Mouse (Mus musculus) heart, adult 2 months (tissue): Measurements from ENCODE around the gene Unc13d.

Experiments
- CTCF ChIP-seq: fragments of 200-600 bp; IDR thresholded peaks from 2 replicates; pipeline ENCODE4 v1.8.1; 2022; ENCODE audit warnings: antibody characterized with exemption, mild to moderate bottlenecking, moderate library complexity
- EP300 ChIP-seq: fragments of 200-500 bp; IDR thresholded peaks from 2 replicates; pipeline ENCODE4 v1.6.1; 2011; ENCODE audit warnings: low read depth, low read length, control low read depth; ENCODE audit not compliant: insufficient read depth
- POLR2A ChIP-seq: fragments of 200-500 bp; IDR thresholded peaks from 2 replicates; pipeline ENCODE4 v1.6.1; 2011; ENCODE audit warnings: mild to moderate bottlenecking, low read depth, low read length, control low read depth; ENCODE audit not compliant: insufficient read depth

DNA sequence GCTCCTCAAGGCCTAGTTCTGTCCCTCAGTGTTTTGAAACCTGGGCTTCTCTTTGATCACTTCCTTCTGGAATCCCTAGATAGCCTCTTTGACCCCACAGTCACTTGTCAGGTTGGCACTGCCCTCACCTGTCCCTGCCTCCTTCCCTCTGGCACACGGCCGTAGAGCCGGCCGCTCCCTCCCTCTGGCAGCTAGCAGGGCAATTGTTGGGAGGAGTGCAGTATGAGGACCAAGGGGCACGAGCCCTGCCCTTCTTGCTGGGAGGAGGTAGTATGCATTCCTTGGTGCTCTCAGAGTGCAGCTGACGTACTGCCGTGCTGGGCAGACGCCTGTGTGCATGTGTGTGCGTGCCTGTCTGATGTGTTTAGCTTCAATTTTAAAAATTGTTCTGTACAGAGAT is 17.2 kb downstream of the Unc13d start:
- TF ChIP-seq EP300 (no peak), CTCF (no peak), POLR2A (no peak)
